Mouse (Mus musculus) frontal cortex, adult 2 months (tissue): ENCODE data around the gene Jpt1. TPM values are rescaled to one million over a fixed set of nuclear protein-coding genes. Genes with fewer than 3 reads are reported as not detected.
"Not testable (repeated sequence)": the region's sequence is repeated elsewhere in the genome, so short reads cannot be mapped to it uniquely, and the experiment has no call there.

Experiments
- DNase-seq, 2 experiments: peaks; one replicate each; pipeline ENCODE4 v3.0.0; 2022; ENCODE audit warnings: low spot score in 1 of 2; ENCODE audit errors: extremely low spot score in 1 of 2
- polyA plus RNA-seq: library from polyadenylated mRNA; depleted of rRNA; stranded (reverse); fragments of >200 nt; gene quantifications from 2 replicates; pipeline ENCODE4 v1.2.3, GENCODE M21; 2012

The Jpt1 gene
- polyA plus RNA-seq, 1 experiment: 209 TPM

DNA sequence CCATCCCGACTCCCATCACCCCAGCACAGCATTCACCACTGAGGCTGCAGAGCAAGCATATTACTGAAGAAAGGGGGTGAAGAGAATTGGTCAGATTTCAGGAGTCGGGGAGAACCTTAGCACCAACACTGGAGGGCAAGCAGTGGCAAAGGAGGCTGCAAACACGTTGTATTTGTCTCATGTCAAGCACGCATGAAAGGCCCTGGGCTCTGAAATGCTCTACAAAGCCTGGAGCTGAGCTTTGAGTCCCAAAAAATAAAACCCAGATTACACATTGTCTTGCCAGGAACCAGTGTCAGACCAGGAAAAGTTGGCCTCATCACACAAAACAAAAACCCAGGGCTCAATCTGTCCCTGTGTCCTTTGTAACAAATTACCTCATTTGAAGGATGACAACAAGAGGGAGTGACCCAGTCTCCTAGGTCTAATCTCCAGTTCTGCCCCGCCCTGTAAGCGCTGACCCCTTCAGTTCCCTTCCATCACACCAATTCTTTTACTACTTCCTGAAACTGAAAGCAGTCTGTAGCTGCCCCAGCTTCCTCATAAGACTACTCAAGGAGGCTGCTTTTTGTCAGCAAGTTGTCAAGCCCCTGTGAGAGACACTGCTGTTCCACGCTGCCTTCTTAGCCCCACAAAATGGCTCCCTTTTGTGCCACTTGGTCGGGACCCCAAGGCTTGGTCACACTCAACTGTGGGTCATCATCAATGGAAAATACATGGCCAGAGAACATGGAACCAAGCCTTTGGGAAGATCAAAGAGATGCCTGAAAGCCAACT, 1.6 kb downstream of the Jpt1 start:
- DNase-seq: no peak

DNA sequence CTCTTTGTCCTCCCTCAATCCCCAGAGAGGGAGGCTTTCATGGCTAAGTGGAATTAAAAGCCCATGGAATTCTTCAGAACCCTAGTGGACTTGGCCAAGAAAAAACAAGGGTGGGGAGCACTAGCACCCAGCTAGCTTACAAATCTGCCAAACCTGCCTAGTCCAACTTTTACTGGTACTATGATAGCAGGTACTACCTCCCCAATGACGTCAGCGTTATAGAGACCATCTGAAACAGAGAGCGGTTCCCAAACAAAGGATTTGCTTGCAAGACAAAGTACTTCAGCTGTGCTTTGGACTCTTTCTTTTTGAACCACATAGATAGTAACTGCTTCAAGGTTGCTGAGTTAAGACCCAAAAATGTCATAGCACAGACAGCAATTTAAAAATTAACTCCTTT, 2.2 kb downstream of the Jpt1 start:
- DNase-seq: no peak

DNA sequence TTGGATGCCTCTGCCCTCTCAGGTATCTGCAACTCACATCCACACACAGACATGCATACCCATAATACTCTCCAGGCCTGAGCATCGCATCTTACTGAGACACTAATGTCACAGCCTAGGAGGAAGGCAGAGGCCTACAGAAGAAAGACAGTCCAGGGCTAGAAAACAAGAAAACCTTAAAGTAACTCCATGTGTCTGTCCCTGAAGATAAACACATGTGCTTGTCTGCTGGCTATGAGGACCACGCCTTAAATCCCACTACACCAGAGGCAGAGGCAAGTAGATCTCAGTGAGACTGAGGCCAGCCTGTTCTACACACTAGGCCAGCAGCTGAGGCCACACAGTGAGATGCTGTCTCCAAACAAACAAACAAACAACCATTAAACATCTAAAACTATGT, 3.1 kb downstream of the Jpt1 start:
- no peak for DNase-seq

DNA sequence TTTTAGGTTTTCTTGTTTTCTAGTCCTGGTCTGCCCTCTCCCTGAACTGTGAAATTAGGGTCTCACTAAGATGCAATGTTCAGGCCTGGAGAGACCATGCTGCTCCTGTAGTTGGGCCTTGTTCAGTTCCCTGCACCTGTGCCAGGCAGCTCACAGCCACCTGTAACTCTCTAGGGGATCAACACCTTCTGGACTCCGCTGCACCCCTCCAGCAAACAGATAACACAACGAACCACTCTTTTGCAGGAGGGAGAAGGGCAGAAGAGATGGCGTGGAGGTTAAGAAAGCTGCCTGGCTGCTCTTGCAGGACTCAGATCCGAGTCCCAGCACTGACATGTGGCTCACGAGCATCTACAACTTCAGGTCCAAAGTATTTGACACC, 3.7 kb downstream of the Jpt1 start:
- DNase-seq: no peak

DNA sequence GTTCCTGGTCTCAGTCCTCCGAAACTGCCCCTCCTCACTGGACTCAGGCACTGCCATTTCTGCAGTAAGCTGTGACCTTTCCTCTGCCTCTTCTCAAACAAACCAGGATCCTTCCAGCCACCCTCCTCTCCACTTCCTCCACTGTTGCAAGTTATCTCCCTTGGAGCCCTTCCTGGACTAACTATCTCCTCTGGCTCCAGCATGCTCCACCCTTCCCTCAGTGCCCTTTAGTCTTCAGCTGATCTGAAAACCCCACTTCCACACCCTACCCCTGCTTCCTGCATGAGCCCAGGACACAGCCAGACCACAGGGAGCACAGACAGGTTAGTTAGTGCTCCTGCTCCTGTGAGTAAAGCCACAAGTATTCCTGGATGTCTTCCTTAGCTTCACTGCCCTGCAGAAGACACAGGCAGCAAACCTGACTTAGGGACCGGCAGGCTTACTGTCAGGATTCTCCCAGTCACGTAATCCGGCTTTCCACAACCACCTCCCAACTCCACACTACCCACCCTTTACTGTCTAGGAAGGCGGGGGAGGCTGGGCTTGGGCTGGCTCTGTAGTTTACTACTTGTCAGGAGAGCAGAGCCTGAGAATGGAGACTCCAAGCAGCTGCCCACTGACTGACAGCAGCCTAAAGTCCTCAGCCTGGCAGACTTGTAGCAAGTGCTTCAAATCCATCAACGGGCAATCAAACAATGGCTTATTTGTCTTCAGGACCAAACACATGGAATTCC, 4.2 kb downstream of the Jpt1 start:
- peak in 1 of 2 experiments; percentile 50 for DNase-seq

DNA sequence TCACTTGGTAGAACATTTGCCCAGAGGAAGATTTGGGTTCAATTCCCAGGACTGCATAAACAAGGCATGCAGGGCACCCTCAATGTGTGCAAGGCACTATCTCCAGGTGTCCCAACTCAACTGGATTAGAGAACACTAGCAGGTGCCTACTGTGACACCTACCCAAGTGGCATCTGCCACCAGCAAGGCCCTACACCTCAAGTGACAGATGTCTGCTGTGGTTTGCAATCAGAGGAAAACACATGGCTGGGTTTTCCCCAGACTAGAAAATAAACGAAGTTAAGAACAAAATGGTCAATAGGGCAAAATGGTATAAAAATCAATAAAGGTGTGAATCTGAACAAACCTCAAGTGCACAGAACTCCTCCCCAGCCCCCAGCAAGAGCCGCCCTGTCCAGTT, 6.1 kb downstream of the Jpt1 start:
- DNase-seq: no peak

DNA sequence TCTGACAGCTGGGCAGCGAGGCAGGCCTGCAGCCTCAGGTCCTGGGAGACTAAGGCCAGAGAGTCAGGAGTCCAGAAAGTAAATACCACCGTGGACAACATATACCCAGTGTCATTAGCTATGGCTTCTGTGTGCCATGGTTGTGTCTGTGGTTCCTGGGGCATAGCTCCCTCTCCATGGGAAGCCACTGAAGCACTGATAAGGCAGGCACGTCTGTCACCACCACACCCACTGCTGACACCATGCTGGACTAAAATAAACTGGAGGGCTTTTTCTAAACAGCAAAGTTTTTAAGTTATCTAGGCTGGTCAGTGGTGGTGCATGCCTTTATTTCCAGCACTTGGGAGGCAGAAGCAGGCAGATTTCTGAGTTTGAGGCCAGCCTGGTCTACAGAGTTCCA, 7.6 kb downstream of the Jpt1 start:
- no peak for DNase-seq

DNA sequence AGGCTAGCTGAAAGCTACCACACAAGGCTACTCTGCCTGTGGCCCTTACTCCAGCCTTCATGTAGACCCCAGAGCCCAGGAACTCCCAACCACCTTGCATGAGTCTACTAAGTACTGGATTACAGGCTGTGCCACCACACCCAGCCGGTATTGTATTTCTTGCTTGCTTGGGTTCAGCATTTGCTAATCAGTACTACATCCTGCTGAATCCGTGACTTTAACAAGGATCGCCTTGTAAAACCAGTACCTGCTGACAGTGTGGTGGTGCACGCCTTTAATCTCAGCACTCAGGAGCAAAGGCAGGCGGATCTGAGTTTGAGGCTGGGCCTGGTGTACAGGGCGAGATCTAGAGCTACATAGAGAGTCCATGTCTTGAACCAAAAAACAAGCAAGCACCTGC, 11.6 kb downstream of the Jpt1 start:
- no peak for DNase-seq

DNA sequence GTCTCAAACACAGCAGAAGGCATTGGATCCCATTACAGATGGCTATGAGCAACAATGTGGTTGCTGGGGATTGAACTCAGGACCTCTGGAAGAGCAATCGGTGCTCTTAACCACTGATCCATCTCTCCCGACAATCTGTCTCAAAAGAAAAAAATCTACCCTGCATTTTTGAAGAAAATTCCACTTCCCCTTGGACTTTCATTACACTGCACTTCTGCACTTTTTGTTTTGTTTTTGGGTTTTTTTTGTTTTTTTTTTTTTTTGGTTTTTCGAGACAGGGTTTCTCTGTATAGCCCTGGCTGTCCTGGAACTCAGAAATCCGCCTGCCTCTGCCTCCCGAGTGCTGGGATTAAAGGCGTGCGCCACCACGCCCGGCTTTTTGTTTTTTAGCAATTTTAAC, 17.6 kb downstream of the Jpt1 start:
- not testable (repeated sequence) for DNase-seq

DNA sequence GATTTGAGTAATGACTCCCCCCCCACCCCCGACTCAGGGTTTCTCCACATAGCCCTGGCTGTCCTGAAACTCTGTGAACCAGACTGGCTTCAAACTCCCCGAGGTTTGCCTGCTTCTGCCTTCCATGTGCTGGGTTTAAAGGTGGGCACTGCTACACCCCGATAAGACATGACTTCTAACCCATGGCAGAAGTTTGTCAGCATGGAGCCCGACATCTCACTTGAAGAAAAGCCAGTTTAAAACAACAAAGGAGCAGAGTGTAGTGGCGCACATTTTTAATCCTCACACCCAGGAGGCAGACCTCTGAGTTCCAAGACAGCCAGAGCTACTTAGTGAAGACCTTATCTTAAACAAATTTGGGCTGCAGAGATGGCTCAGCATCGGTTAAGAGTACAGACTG, 21.8 kb downstream of the Jpt1 start:
- DNase-seq: no peak

DNA sequence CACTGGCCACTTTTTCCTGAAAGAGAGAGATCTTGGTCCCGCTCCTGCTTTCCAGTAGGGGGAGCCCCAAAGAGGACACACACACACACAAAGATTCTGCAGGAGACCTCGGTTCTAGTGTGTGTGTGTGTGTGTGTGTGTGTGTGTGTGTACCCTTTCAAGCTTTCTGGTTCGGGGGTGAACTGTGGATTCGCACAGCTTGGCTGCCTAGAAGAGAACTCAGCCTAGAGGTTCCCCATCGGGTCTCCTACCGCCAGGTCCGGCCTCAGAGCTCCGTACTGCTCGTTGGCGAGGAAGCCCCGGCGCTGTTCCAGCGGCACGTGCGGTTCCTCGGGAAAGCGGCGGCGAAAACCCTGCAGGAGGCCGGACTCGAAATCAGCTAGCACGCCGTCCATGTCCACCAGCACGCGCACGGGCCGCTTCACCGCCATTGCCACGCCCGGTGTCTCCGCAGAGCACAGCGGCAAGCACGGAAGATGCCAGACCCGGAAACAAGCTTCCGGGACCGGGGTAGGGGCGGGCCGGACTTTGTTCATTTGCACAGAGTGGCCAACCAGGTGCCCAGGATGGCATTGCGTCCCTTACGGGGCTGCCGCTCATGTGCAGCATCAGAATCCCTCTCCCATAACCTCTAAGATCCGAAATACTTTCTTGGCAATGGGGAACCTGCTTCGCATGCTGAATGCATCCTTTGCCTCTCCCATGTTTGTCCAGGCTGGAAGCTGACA, 22.7 kb downstream of the Jpt1 start, which contains the start of gene Nt5c:
Gene Nt5c (minus strand): TSS at position 507 of the 728 bp plus-strand sequence.
- peak; percentile 78 to 85 for DNase-seq

DNA sequence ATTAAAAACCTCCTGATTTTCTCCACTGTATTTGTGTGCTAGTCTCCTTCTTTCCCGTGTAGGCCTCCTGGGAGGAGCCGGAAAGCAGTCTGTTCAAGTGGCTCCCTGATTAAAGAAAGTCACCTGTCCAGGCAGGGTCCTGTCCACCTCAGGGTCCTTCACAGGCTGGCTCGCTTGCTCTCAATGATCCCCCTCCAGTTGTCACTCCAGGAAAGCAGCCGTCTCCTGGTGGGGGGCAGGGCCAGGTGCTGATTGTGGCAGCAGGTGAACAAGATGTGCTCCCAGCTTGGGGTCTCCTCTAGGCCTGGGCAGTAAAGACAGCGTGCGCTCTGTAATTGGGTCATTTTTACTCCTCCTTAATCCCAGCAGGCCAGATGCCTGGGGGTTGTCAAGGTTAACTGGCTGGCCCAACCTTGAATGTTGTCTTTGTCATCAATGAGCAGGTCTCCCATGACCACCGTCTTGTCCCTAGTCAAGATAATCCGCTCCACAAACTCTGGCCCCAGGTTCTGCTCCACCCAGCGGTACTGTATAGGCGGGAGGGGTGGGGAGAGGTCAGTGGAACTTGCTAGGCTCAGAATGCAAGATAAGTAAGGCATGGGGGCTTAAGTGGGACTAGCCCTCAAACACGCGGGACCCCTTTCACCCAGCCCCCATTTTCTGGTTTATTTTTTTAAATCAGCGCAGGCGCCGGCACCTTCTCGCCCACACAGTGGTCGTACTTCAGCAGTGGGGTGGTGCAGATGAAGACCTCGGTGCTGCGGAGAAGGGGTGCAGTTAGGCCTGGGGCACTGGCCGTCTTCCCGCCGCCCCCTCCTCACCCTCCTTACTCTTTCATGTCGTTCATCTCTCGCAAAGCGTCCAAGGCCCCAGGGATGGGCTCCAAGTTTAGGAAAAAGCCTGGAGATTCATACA, 23.5 kb downstream of the Jpt1 start:
- DNase-seq: no peak

DNA sequence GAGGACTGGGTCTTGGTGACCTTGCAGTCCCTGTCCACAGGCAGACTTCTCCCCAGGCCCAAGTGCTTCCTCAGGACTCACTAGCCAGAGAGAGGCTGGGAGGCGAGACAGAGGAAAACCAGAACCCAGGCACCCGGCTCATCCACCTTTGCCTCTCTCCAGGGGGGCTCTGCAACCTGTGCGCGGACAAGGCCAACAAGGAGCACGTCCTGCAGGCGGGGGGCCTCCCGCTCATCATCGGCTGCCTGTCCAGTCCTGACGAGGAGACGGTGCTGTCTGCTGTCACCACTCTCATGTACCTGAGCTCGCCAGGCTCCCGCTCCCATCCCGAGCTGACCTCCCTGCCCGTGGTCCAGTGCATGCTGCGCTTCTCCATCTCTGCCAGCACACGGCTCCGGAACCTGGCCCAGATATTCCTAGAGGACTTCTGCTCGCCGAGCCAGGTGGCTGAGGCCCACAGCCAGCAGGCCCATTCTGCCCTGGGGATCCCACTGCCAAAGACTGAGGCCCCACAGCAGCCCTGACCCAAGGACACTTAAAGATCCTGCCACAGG, 25.6 kb downstream of the Jpt1 start:
- no peak for DNase-seq

DNA sequence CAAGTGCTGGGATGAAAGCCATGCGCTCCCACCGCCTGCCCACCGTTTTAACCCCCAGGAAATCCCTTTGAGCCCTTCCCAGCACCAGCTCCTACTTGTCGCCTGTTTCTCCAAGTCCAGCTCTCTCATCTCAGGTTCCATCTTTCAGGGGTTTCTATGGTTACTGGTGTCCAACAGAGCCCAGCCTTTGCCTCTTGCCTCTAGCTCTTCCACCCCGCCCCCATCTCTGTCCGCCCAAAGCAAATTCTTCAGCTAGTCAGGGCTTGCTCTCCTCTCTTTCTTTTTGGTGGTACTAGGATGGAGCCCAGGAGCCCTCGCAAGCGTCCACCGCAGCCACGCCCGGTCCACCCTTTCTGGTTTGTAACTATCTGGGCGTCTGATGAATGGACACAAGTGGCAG, 29.0 kb downstream of the Jpt1 start:
- DNase-seq: no peak

DNA sequence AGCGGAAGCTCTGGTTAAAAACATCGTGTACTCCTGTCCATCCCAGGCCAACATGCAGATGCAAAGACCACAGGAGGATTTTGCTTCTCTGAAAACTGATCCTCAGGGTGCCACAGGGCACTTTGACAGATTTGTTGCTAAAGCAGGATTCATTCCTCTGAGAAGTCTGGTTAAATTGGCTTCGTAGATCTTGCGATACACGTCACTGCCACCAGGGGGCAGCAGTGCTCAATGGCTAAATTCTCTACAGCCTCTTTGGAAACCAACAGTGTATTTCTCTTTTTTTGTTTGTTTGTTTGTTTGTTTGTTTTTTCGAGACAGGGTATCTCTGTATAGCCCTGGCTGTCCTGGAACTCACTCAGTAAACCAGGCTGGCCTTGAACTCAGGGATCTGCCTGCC, 30.5 kb downstream of the Jpt1 start:
- peak in 1 of 2 experiments; percentile 91 for DNase-seq

DNA sequence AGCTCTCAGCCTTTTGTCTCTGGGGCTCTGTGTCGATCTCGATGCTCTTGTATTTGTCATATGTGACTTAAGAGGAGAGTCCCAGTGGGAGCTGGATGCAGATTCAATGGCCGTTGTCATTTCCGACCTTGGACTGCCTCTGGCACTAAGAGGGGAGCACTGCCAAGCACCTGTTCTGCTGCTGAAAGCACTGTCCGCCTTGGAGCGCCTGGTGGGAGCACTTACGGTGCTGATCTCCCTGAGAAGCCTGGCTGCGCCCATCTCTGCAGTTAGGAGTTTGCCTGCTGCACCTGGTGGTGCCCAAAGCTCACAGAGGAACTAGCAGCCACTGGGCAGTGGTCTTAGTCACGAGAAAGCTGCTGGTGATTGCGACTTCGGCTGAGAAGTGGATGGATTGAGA, 30.9 kb downstream of the Jpt1 start:
- no peak for DNase-seq

DNA sequence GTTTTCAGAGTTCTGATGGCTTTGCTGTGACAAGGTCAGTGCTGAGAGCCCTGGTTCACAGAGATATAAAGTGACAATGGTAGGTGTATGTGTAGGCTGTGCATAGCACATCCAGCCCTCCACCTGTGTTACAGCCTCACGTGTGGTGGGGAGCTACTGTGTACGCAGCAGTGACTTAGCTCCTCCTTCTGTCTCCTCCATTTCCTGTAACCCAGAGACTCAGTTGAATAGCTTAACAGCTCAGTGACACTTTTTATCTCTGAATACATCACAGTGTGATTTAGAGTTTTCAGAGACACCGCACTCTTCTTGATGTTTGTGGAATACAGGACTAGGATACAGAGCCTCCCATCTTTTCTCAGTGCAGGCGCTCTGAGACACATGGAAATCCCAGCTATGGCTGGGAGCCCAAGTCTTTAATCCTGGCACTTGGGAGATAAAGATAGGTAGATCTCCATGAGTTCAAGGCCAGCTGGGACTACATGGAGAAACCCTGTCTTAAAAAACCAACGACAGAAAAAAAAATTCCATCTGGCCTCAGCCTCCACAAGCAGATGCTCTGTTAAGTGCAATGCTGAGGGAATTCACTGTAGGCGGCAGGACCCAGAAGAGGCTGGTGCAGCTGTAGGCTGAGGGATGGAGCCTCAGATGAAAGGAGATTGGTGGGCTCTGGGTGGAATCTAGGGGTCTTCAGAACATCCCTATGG, 32.5 kb downstream of the Jpt1 start:
- peak; percentile 79 to 84 for DNase-seq

DNA sequence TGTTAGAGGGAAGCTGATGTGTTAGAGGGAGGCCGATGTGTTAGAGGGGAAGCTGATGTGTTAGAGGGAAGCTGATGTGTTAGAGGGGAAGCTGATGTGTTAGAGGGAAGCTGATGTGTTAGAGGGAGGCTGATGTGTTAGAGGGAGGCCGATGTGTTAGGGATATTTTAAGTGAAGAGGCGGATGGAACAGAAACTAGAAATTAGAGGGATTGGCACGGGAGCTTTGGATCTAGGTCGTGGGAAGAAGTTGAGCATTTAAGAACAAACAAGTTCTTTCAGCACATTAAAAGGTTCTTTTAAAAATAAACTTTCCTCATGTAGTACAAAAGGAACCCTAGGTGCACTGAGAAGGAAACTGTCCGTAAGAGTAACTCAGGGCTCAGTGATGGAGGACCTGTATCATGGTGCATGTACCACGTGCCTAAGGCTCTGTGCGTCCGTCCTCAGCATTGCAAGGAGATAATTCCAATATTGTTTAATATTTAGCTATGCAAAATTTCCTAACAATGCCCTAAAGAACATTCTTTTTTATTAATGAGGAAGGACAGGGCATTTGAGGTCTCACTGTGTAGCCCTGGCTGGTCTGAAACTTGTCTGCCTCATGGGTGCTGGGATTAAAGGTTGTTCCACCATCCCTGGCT, 35.8 kb downstream of the Jpt1 start:
- peak in 1 of 2 experiments; percentile 57 for DNase-seq

DNA sequence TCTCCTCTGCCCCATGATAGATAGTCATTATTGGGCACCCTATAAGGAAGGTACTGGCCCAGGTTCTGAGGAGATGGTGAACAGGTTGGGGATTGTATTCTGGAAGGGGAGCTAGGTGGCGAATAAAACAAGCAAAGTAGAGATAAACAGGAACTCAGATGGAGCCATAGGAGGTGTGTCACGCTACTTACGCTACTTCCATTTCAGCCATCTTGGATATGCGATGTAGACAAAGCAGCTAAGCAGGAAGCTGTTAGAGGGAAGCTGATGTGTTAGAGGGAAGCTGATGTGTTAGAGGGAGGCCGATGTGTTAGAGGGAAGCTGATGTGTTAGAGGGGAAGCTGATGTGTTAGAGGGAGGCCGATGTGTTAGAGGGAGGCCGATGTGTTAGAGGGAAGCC, 36.8 kb downstream of the Jpt1 start:
- DNase-seq: not testable (repeated sequence)
